Mouse (Mus musculus) ovary, postnatal 14 days (tissue): ENCODE data around the gene Atf6.

Experiments used
- DNase-seq: peaks from one replicate; pipeline ENCODE4 v3.0.0; 2022; ENCODE audit warnings: low spot score

The Atf6 gene

DNA sequence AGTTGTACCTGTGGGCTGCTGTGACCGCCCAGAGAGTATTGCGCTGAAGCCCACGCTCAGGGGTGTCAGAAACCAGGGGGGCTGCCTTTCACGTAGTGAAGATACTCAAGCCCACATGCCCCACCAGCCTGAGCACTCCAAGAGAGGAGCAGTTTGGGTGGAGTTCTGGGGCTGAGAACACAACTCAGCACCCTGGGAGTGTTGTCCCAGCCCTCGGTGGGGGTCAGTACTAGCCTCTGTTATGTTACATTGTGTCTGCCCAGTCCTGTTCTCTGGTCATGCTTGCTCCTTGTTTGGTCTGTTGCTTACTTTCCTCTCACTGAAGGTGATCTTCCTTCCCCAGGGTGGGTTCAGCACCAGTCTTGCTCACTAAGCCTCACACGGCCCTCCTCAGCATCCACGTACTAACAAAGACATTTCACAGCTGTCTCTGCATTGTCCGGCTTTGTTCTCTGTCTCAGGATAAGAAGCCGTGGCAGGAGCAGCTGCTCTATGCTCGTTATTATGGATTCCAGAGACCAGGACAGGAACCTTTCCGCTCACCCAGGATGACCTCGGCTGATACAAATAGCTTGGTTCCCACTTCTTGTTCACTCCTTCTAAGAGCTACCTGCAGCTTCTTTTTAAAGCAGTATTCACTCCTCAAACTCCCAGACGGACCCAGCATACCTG is 209.8 kb downstream of the Atf6 start:
- DNase-seq: no peak

- DNase-seq: no peak
These were observed 210.4 kb downstream of the Atf6 start for GRCm38 (mm10) chr1:170657228-170657521.

GRCm38 (mm10) chr1:170656518-170657227 is 210.9 kb downstream of the Atf6 start:
- DNase-seq: no peak

GRCm38 (mm10) chr1:170655280-170655917 is 212.2 kb downstream of the Atf6 start:
- no peak for DNase-seq
